Mouse (Mus musculus): Measurements from ENCODE around the gene Rnf183. TPM values are rescaled to one million over a fixed set of nuclear protein-coding genes. Genes with fewer than 3 reads are reported as not detected.
A peak's percentile ranks its signal among the peaks of the same experiment; 100 is the strongest.

The Rnf183 gene
- polyA plus RNA-seq, 1 experiment: 4.3 TPM

DNA sequence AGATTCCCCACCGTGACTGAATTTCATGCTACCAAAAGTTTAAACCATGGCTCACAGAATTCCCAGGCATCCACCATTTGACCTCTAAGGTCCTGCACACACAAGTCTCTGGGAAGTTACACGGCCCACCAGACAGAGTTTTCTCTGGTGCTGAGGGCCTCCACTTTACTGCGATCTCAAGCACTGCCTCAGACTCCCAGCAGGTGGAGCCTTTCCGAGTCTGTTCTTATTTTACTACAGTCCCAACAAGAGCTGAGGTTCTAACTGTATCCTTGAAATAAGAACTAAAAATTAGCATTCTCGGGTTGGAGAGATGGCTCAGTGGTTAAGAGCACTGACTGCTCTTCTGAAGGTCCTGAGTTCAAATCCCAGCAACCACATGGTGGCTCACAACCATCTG, 19.9 kb upstream of the Rnf183 start:
- Histone ChIP-seq H3K4me3 (ENCODE audit: control insufficient read depth, low read depth, low read length) (no peak overlapping the region), H3K36me3 (ENCODE audit: control insufficient read depth, insufficient read depth, low read length) (no peaks in the 10 kb centered on the region; the same call in 1 of the 2 replicates), H3K27me3 (ENCODE audit: control insufficient read depth, insufficient read depth, low read length) (no peaks in the 10 kb centered on the region), H3K4me1 (ENCODE audit: control insufficient read depth, insufficient read depth, low read length) (no peaks in the 10 kb centered on the region), H3K27ac (ENCODE audit: control insufficient read depth, insufficient read depth, low read depth, low read length) (no peak overlapping the region)
- no peak for TF ChIP-seq POLR2A (IDR thresholded peaks at IDR 0.05; ENCODE audit: control insufficient read depth, low read depth, low read length)
- TF ChIP-seq CTCF (IDR thresholded peaks at IDR 0.05; ENCODE audit: control insufficient read depth, insufficient read depth, insufficient replicate concordance, low read depth, low read length): peak; percentile 20; the same call in 1 of the 2 replicates

DNA sequence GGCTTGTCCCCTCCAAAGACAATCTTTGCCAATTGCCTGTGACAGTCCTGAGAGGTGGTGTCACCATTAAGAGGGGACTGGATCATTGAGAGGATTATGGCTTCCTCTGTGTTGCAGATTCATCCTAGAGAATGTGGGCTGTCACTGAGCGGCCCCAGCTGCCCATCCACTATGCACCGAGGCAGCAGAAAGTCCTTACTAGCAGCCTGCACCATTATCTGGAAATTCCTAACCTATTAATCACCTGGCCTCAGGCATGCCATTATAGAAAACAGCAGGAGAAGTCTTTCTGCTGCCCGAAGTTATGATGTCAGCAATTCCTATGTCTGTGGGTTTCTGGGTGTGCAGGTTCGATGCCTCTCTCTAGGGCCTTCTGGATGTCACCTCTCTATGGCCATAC, 5.9 kb upstream of the Rnf183 start:
- Histone ChIP-seq H3K4me3 (ENCODE audit: control insufficient read depth, low read depth, low read length) (no peak overlapping the region), H3K36me3 (ENCODE audit: control insufficient read depth, insufficient read depth, low read length) (no peaks in the 10 kb centered on the region), H3K27me3 (ENCODE audit: control insufficient read depth, insufficient read depth, low read length) (no peaks in the 10 kb centered on the region), H3K27ac (ENCODE audit: control insufficient read depth, insufficient read depth, low read depth, low read length) (no peak overlapping the region), H3K4me1 (ENCODE audit: control insufficient read depth, insufficient read depth, low read length) (no peaks in the 10 kb centered on the region)
- no peak for TF ChIP-seq POLR2A (IDR thresholded peaks at IDR 0.05; ENCODE audit: control insufficient read depth, low read depth, low read length)
- TF ChIP-seq CTCF (IDR thresholded peaks at IDR 0.05; ENCODE audit: control insufficient read depth, insufficient read depth, insufficient replicate concordance, low read depth, low read length): no peak

DNA sequence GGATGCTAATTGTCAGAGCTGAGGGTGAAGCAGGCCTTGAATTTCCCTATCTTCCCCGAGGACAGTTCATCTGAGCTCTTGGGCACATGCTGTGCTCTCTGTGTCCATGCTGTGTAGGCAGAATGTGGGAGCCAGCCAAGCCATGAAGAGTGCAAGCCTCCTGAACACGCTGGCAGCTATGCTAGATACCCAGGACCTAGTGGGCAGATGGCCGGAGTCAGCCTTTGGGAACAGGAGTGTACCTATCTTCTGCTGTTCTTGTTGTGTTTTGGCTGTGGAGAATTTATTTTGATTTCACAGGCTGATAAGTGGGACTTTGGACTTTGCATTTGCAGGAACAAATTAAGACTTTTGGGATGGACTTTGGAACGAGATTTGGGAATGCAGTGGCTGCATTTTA, 5.5 kb upstream of the Rnf183 start:
- no peaks in the 10 kb centered on the region for H3K27me3 ChIP-seq (ENCODE audit: control insufficient read depth, insufficient read depth, low read length)
- H3K36me3 ChIP-seq (ENCODE audit: control insufficient read depth, insufficient read depth, low read length): no peaks in the 10 kb centered on the region
- TF ChIP-seq POLR2A (IDR thresholded peaks at IDR 0.05; ENCODE audit: control insufficient read depth, low read depth, low read length) (no peak), CTCF (IDR thresholded peaks at IDR 0.05; ENCODE audit: control insufficient read depth, insufficient read depth, insufficient replicate concordance, low read depth, low read length) (no peak)
- no peaks in the 10 kb centered on the region for H3K4me1 ChIP-seq (ENCODE audit: control insufficient read depth, insufficient read depth, low read length)
- no peak overlapping the region for H3K4me3 ChIP-seq (ENCODE audit: control insufficient read depth, low read depth, low read length)
- no peak overlapping the region for H3K27ac ChIP-seq (ENCODE audit: control insufficient read depth, insufficient read depth, low read depth, low read length)

DNA sequence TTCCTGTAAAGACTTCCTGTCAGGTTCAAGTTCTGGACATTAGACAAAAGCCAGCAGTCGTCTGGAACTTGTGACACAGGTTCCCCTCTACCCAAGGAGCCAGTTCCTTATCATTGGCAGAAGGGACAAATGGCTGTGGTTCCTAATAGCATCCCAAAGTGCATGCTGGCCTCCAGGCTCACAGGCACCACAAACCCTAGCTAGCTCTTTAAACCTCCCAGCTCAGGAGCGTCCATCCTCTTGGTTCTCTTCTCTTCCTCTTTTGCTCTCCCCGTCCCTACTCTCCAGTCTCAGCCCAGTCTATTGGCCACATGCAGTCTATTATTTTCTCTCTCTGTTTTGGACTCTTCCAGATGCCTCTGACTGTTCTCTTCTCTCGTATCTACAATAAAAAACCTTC, 4.7 kb upstream of the Rnf183 start:
- H3K4me3 ChIP-seq (ENCODE audit: control insufficient read depth, low read depth, low read length): no peak overlapping the region
- no peaks in the 10 kb centered on the region for H3K27me3 ChIP-seq (ENCODE audit: control insufficient read depth, insufficient read depth, low read length)
- TF ChIP-seq CTCF (IDR thresholded peaks at IDR 0.05; ENCODE audit: control insufficient read depth, insufficient read depth, insufficient replicate concordance, low read depth, low read length) (no peak), POLR2A (IDR thresholded peaks at IDR 0.05; ENCODE audit: control insufficient read depth, low read depth, low read length) (no peak)
- H3K4me1 ChIP-seq (ENCODE audit: control insufficient read depth, insufficient read depth, low read length): no peaks in the 10 kb centered on the region
- H3K27ac ChIP-seq (ENCODE audit: control insufficient read depth, insufficient read depth, low read depth, low read length): no peak overlapping the region
- H3K36me3 ChIP-seq (ENCODE audit: control insufficient read depth, insufficient read depth, low read length): no peaks in the 10 kb centered on the region

DNA sequence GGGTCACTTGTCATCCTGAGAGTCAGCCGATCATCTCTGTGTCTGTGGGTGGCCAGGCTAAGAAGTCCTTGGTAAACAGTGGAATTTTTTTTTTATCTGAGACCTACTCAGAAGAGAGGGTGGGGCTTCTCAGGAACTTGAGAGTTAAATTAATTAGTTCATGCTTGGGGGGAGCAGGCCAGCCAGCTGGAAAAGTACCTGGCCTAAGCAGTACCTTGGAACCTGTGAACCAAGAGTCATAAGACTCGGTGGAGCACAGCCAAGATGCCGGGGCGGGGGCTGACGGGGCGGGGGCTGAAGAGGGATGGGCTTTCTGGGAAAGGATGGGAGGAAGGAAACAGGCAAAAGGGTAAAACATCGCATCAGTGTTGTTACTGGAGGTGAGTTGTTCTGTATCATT, 2.8 kb upstream of the Rnf183 start:
- H3K27me3 ChIP-seq (ENCODE audit: control insufficient read depth, insufficient read depth, low read length): no peaks in the 10 kb centered on the region
- H3K27ac ChIP-seq (ENCODE audit: control insufficient read depth, insufficient read depth, low read depth, low read length): no peak overlapping the region
- no peak overlapping the region for H3K4me3 ChIP-seq (ENCODE audit: control insufficient read depth, low read depth, low read length)
- no peaks in the 10 kb centered on the region for H3K4me1 ChIP-seq (ENCODE audit: control insufficient read depth, insufficient read depth, low read length)
- TF ChIP-seq CTCF (IDR thresholded peaks at IDR 0.05; ENCODE audit: control insufficient read depth, insufficient read depth, insufficient replicate concordance, low read depth, low read length) (no peak), POLR2A (IDR thresholded peaks at IDR 0.05; ENCODE audit: control insufficient read depth, low read depth, low read length) (no peak)
- no peaks in the 10 kb centered on the region for H3K36me3 ChIP-seq (ENCODE audit: control insufficient read depth, insufficient read depth, low read length)

DNA sequence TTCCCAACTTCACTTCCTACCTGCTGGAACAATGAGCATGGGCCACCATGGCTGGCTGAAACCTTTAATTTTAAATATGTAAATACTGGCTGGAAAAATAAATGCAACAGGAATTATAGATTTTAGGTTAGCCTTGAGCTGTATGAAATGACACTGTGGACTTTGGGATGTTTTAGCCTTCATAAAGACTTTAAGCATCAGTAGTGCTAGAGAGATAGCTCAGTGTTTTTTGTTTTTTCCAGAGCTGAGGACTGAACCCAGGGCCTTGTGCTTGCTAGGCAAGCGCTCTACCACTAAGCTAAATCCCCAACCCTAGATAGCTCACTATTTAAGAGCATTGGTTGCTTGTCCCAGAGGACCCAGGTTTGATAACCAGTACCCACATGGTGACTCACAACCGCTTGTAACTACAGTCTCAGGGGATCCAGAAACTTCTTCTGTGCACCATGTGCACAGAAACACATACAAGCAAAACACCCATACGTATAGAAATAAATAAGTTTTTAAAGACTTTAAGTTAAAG, 2.3 kb upstream of the Rnf183 start:
- Histone ChIP-seq H3K4me1 (ENCODE audit: control insufficient read depth, insufficient read depth, low read length) (no peaks in the 10 kb centered on the region), H3K36me3 (ENCODE audit: control insufficient read depth, insufficient read depth, low read length) (no peaks in the 10 kb centered on the region), H3K27me3 (ENCODE audit: control insufficient read depth, insufficient read depth, low read length) (no peaks in the 10 kb centered on the region), H3K27ac (ENCODE audit: control insufficient read depth, insufficient read depth, low read depth, low read length) (no peak overlapping the region), H3K4me3 (ENCODE audit: control insufficient read depth, low read depth, low read length) (no peak overlapping the region)
- TF ChIP-seq POLR2A (IDR thresholded peaks at IDR 0.05; ENCODE audit: control insufficient read depth, low read depth, low read length): no peak
- TF ChIP-seq CTCF (IDR thresholded peaks at IDR 0.05; ENCODE audit: control insufficient read depth, insufficient read depth, insufficient replicate concordance, low read depth, low read length): no peak

DNA sequence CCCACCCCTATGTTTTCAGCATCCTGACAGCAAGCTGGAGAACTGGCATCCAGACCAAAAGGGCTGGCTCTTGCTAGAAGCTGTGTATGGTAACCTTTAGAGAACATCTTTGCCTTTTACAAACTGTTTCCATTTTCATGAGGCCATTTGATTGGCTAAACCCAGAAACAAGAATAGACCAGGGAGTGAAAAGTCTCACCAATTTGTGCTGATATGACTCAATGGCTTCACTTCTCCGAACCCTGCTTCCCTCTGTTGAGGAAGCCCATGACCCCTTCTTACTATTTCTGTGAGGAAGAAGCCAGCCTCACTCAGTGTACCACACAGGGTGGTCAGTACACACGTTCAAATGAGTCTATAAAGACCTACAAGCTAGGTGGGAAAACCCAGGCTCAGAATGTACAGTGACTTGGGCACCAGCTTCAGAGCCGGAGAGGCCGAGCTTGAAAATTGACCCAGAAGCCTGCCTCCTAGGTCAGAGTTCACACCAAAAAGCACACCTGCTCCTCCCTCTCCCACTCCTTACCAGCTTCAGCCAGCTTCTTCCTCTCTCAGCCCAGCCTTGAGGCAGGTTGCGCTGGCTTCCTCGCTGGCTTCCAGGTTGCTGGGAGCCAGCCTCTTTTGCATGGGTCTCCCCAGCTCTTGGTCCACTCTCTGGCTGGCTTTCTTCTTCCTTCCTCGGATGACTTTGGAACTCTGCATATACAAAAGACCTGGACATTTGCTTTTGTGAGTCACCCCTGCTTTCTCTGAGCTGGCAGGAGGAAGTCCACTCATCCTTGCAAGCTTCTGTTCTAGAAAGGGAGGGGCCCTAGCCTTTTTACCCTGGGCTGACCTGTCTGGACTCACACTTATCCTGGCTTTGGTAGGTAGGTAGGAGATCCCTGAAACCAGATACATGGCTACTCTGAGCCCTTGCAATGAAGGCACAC, 847 bp downstream of the Rnf183 start:
- Histone ChIP-seq H3K27me3 (ENCODE audit: control insufficient read depth, insufficient read depth, low read length) (no peaks in the 10 kb centered on the region), H3K27ac (ENCODE audit: control insufficient read depth, insufficient read depth, low read depth, low read length) (no peak overlapping the region), H3K36me3 (ENCODE audit: control insufficient read depth, insufficient read depth, low read length) (no peaks in the 10 kb centered on the region), H3K4me3 (ENCODE audit: control insufficient read depth, low read depth, low read length) (no peak overlapping the region), H3K4me1 (ENCODE audit: control insufficient read depth, insufficient read depth, low read length) (no peaks in the 10 kb centered on the region)
- TF ChIP-seq POLR2A (IDR thresholded peaks at IDR 0.05; ENCODE audit: control insufficient read depth, low read depth, low read length) (no peak), CTCF (IDR thresholded peaks at IDR 0.05; ENCODE audit: control insufficient read depth, insufficient read depth, insufficient replicate concordance, low read depth, low read length) (no peak)

All from testis, adult 2 months (tissue).